Mouse (Mus musculus): ENCODE measurements around the gene H3f3b. TPM values are rescaled to one million over a fixed set of nuclear protein-coding genes. Genes with fewer than 3 reads are reported as not detected.
A peak's percentile ranks its signal among the peaks of the same experiment; 100 is the strongest.

The H3f3b gene
- polyA plus RNA-seq, 1 experiment from 2014 or later = 684 TPM

DNA sequence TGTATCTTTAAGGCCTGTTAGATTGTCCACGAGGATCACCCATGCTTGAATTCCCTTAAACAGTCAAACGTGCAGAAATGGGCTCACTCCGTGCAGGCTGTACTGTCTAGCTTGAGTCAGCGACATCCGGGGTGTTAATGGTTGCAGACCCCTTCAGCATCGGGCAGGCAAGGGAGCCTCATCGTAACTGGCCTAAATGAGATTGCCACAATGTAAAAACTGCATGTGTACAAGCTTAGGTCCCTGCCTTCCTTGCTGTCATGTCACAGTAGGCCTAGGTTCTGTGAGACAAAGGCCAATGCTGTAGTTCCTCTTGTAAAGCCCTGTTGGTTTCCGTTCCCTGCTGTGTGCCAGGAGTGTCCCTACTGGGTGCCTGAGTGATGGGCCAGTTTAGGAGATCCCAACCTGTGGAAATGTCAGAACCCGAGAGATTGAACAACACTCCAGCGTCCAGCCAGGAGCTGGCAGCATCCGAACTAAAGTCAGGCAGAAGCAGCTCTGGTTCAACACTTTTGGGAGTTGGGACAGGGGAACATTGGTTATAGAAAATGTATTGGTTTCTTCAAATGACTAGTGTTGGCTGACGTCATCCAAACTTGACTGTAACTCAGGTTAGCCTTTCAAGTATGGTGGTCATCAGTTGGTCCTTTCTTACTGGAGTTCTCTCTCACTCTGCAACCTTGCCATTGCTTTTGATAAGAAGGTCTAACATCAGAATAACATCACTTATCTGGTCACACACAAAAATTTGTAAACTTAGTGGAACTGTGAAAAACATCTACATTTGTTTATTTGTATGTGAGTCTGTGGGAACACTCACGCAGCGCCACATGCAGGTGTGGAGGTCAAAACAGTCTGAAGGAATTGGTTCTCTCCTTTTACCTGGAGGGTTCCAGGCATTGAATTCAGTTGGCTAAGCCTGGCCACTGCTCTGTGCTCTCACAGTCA, 3.4 kb upstream of the H3f3b start:
- Histone ChIP-seq H3K4me1 (ENCODE audit: control insufficient read depth in 2 of 2, insufficient read depth in 2 of 2, low read length in 2 of 2) (peaks cover 5 to 15% of the 10 kb centered on the region in 2 experiments), H3K4me3 (ENCODE audit: control insufficient read depth in 1 of 2, insufficient read depth in 1 of 2, low read depth in 1 of 2, low read length in 2 of 2) (peak overlapping the region; percentile 72 to 80), H3K27me3 (ENCODE audit: control insufficient read depth, insufficient read depth, low read length) (no peaks in the 10 kb centered on the region), H3K9me3 (ENCODE audit: control insufficient read depth, low read length) (no peaks in the 10 kb centered on the region), H3K9ac (ENCODE audit: low read length) (peak overlapping the region; percentile 98), H3K36me3 (ENCODE audit: control insufficient read depth, insufficient read depth, low read length) (0 out of 2 replicates have a peak, but pooled peaks cover 8% of the 10 kb centered on the region), H3K4me2 (ENCODE audit: low read length) (peak overlapping the region; percentile 94), H3K27ac (replicated peaks in 1 of 2; ENCODE audit: control insufficient read depth in 1 of 2, insufficient read depth in 1 of 2, low read depth in 2 of 2, low read length in 2 of 2) (peak overlapping the region; percentile 99 to 100)
- WGBS = 24% methylated on average over 14 of the region's 14 CpGs
- ATAC-seq (ENCODE audit: insufficient number of reproducible peaks, insufficient read depth, low FRiP score, low read depth) = peak; percentile 3; the same call in 1 of the 2 replicates

DNA sequence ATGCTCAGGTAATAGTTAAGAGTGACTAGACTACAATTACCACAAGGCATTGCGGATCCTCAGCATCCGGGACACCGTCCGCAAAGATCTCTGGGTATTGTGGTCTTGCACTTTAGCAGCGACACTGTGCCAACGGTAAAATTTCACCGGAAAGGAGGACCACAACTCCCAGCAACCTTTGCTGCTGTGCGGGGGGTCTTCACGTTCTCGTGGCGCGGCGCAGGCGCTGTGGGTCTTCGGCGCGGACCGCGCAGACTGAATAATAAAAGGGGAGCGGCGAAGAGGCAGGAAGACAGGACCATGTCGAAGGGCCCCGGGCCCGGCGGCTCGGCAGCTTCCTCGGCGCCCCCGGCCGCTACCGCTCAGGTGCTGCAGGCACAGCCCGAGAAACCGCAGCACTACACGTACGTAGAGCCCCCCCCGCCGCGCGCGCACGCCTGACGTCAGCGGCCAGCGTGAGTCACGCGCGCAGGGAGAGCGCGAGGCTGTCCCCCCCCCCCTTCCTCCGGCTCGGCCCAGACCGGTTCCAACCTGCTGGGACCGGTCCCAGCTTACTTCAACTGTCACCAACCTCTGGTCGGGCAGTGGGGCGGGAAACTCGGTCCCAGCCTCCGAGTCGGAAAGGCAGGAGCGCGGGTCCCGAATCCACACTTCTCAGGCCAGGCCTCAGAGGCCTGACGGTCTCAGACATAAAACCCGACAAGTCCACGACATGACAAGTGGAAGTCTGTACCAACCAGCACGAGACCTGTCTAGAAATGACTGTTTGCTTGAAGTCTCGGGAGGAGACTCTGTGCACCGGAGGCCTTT, 2.5 kb upstream of the H3f3b start, which contains the start of gene Unk:
Gene Unk, plus strand, starts transcription at position 235 of the 810 bp plus-strand sequence.
- peak within 1 kb of the TSS; percentile 72 to 80 for H3K4me3 ChIP-seq (ENCODE audit: control insufficient read depth in 1 of 2, insufficient read depth in 1 of 2, low read depth in 1 of 2, low read length in 2 of 2)
- peak within 1 kb of the TSS; percentile 98 for H3K9ac ChIP-seq (ENCODE audit: low read length)
- H3K9me3 ChIP-seq (ENCODE audit: control insufficient read depth, low read length) = no peaks in the 10 kb centered on the region
- peak; percentile 95 for ATAC-seq (ENCODE audit: insufficient number of reproducible peaks, insufficient read depth, low FRiP score, low read depth)
- peaks cover 5 to 15% of the 10 kb centered on the region in 2 experiments for H3K4me1 ChIP-seq (ENCODE audit: control insufficient read depth in 2 of 2, insufficient read depth in 2 of 2, low read length in 2 of 2)
- peak within 1 kb of the TSS; percentile 94 for H3K4me2 ChIP-seq (ENCODE audit: low read length)
- H3K36me3 ChIP-seq (ENCODE audit: control insufficient read depth, insufficient read depth, low read length) = 0 out of 2 replicates have a peak, but pooled peaks cover 4% of the 10 kb centered on the region
- no peaks in the 10 kb centered on the region for H3K27me3 ChIP-seq (ENCODE audit: control insufficient read depth, insufficient read depth, low read length)
- peak within 1 kb of the TSS; percentile 99 to 100 for H3K27ac ChIP-seq (replicated peaks in 1 of 2; ENCODE audit: control insufficient read depth in 1 of 2, insufficient read depth in 1 of 2, low read depth in 2 of 2, low read length in 2 of 2)
- WGBS = under 1% methylated on average over 67 of the region's 67 CpGs

DNA sequence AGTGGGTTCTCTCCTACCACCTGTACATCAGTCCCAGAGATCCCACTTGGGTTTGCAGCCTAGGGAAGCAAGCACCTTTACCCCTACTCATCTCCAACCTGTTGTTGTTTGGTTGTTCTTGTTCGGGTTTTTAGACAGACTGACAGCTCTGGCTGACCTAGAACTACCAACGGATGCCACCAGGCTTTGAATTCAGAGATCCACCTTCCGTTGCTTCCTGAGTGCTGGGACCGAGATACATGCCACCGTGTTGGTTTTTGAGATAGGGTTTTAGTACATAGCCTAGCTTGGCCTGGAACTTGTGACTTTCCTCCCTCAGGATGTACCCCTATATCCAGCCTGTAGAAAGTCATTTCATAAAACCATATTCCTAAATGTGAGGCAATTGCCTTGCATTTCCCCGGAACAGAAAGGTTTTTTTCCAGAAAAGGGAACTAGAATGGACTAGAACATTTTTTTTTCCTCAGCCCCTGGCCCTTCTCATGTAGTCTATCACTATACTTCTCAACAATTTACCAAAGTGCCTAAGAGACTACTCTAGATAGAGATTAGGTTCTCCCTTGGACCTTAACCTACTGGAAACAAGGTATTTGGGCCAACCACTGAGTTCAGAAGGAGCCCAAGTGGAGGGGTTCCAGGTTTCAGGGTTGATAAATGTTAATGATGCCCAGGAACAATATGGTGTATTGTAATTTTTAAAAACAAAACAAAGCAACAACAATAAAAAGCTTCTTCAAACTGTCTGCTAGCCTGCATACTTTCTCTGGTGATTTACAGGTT, 1.5 kb upstream of the H3f3b start:
- H3K9ac ChIP-seq (ENCODE audit: low read length) = peak overlapping the region; percentile 60
- peak overlapping the region in 1 of 2 experiments; percentile 80; a peak in 2 of 4 replicates for H3K4me3 ChIP-seq (ENCODE audit: control insufficient read depth in 1 of 2, insufficient read depth in 1 of 2, low read depth in 1 of 2, low read length in 2 of 2)
- H3K4me2 ChIP-seq (ENCODE audit: low read length) = peak overlapping the region; percentile 94
- peaks cover 5 to 15% of the 10 kb centered on the region in 2 experiments for H3K4me1 ChIP-seq (ENCODE audit: control insufficient read depth in 2 of 2, insufficient read depth in 2 of 2, low read length in 2 of 2)
- peak overlapping the region in 1 of 2 experiments; percentile 100; a peak in 1 of 4 replicates for H3K27ac ChIP-seq (replicated peaks in 1 of 2; ENCODE audit: control insufficient read depth in 1 of 2, insufficient read depth in 1 of 2, low read depth in 2 of 2, low read length in 2 of 2)
- H3K9me3 ChIP-seq (ENCODE audit: control insufficient read depth, low read length) = no peaks in the 10 kb centered on the region
- 66% methylated on average over 6 of the region's 6 CpGs for WGBS
- no peak for ATAC-seq (ENCODE audit: insufficient number of reproducible peaks, insufficient read depth, low FRiP score, low read depth)
- H3K27me3 ChIP-seq (ENCODE audit: control insufficient read depth, insufficient read depth, low read length) = no peaks in the 10 kb centered on the region
- H3K36me3 ChIP-seq (ENCODE audit: control insufficient read depth, insufficient read depth, low read length) = 0 out of 2 replicates have a peak, but pooled peaks cover 4% of the 10 kb centered on the region

DNA sequence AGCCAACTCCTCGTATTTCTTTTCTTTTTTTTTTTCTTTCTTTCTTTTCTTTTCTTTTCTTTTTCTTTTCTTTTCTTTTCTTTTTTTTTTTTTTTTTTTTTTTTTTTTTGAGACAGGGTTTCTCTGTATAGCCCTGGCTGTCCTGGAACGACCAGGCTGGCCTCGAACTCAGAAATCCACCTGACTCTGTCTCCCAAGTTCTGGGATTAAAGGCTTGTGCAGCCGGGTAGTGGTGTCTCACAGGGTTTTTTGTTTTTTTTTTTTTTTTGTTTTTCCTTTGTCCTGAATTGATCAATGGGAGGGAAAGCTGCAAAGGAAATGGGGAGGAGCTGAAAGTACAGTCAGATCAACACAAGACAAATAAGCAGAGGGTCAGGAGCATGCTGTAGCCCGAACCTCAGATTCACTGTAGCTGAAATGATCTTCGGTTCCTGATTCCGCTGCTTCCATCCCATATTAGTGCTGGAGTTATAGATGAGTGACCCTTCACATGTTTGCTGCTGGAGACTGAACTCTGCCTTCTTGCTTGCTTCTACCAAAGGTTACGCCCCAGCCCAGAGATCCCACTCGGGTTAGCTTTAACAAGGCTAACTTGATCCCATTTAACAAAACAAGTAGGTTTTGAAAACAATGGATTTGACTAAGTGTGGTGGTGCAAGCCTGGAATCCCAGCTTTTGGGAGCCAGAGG, 559 bp upstream of the H3f3b start:
- ATAC-seq (ENCODE audit: insufficient number of reproducible peaks, insufficient read depth, low FRiP score, low read depth) = no peak

DNA sequence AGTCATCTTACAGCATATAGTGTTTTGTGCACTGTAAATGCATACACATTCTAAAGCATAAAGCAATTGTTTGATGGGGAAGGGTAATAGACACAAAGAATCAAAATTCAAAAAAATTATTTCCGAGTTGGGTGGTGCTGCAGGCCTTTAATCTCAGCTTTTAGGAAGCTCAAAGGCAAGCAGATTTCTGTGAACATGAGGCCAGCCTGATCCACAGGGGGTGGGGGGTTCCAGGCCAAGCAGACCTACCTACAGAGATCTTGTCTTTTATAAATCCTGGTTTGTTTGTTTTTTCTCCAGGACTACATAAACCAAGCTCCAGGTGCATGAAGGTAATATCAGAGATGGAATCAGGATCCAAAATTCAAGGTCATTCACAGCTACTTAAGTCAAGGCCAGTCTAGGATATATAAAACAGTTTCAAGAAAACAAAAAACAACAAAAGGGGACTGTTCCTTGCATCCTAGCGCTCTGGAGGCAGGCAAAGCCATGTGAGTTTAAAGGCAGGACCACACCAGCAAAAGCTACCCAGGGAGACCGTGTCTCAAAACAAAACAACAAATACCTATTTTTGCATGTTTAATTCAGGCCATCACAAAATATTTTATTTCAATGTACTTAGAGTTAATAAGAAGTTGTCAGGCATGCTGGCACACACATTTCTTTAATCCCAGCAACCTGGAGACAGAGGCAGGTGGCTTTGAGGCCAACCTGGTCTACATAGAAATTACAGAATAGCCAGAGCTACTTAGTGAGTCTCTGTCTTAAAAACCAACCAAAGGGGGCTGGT, 2.5 kb downstream of the H3f3b start:
- peaks cover 0 to 18% of the 10 kb centered on the region in 2 experiments; a peak in 2 of 4 replicates for H3K4me1 ChIP-seq (ENCODE audit: control insufficient read depth in 2 of 2, insufficient read depth in 2 of 2, low read length in 2 of 2)
- H3K9ac ChIP-seq (ENCODE audit: low read length) = no peak overlapping the region
- ATAC-seq (ENCODE audit: insufficient number of reproducible peaks, insufficient read depth, low FRiP score, low read depth) = no peak
- peak overlapping the region in 1 of 2 experiments; percentile 39; a peak in 1 of 4 replicates for H3K27ac ChIP-seq (replicated peaks in 1 of 2; ENCODE audit: control insufficient read depth in 1 of 2, insufficient read depth in 1 of 2, low read depth in 2 of 2, low read length in 2 of 2)
- no peaks in the 10 kb centered on the region for H3K9me3 ChIP-seq (ENCODE audit: control insufficient read depth, low read length)
- WGBS = 82% methylated on average over 3 of the region's 3 CpGs
- H3K36me3 ChIP-seq (ENCODE audit: control insufficient read depth, insufficient read depth, low read length) = peaks cover 23% of the 10 kb centered on the region
- H3K4me2 ChIP-seq (ENCODE audit: low read length) = no peak overlapping the region
- H3K27me3 ChIP-seq (ENCODE audit: control insufficient read depth, insufficient read depth, low read length) = no peaks in the 10 kb centered on the region
- no peak overlapping the region for H3K4me3 ChIP-seq (ENCODE audit: control insufficient read depth in 1 of 2, insufficient read depth in 1 of 2, low read depth in 1 of 2, low read length in 2 of 2)

More for the DNA sequence above, 559 bp upstream of the H3f3b start:
- Histone ChIP-seq H3K4me1 (ENCODE audit: control insufficient read depth in 2 of 2, insufficient read depth in 2 of 2, low read length in 2 of 2) (peaks cover 5 to 15% of the 10 kb centered on the region in 2 experiments), H3K27ac (replicated peaks in 1 of 2; ENCODE audit: control insufficient read depth in 1 of 2, insufficient read depth in 1 of 2, low read depth in 2 of 2, low read length in 2 of 2) (no peak overlapping the region), H3K4me2 (ENCODE audit: low read length) (no peak overlapping the region), H3K9ac (ENCODE audit: low read length) (no peak overlapping the region), H3K9me3 (ENCODE audit: control insufficient read depth, low read length) (no peaks in the 10 kb centered on the region), H3K4me3 (ENCODE audit: control insufficient read depth in 1 of 2, insufficient read depth in 1 of 2, low read depth in 1 of 2, low read length in 2 of 2) (no peak overlapping the region), H3K27me3 (ENCODE audit: control insufficient read depth, insufficient read depth, low read length) (no peaks in the 10 kb centered on the region), H3K36me3 (ENCODE audit: control insufficient read depth, insufficient read depth, low read length) (peaks cover 7% of the 10 kb centered on the region; the same call in 1 of the 2 replicates)
- 72% methylated on average over 9 of the region's 9 CpGs for WGBS

DNA sequence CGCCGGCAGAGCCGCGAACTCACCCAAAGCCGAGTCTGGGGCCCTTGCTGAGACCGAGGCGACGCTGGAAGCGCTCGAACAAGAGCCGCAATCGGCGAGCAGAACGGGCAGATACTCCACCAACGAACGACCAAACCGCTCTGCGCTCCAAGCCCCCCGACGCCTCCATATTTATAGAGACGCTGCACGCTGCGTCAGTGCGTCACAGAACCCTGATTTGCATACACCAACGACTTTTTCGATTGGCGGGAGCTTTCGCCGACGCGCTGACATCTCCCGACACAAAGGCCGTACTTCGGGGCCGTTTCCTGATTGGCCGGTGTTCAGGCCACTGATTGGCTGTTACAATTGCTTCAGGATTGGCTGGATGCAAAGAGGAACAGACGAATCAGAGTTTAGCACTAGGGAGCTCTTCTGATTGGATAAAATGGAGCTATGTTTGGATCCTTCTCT, 3.4 kb downstream of the H3f3b start:
- H3K4me1 ChIP-seq (ENCODE audit: control insufficient read depth in 2 of 2, insufficient read depth in 2 of 2, low read length in 2 of 2) = peaks cover 0 to 13% of the 10 kb centered on the region in 2 experiments; a peak in 2 of 4 replicates
- peak overlapping the region; percentile 100 for H3K9ac ChIP-seq (ENCODE audit: low read length)
- peak overlapping the region; percentile 69 for H3K4me2 ChIP-seq (ENCODE audit: low read length)
- H3K36me3 ChIP-seq (ENCODE audit: control insufficient read depth, insufficient read depth, low read length) = peaks cover 23% of the 10 kb centered on the region
- H3K9me3 ChIP-seq (ENCODE audit: control insufficient read depth, low read length) = no peaks in the 10 kb centered on the region
- H3K4me3 ChIP-seq (ENCODE audit: control insufficient read depth in 1 of 2, insufficient read depth in 1 of 2, low read depth in 1 of 2, low read length in 2 of 2) = peak overlapping the region; percentile 93 to 94
- no peaks in the 10 kb centered on the region for H3K27me3 ChIP-seq (ENCODE audit: control insufficient read depth, insufficient read depth, low read length)
- ATAC-seq (ENCODE audit: insufficient number of reproducible peaks, insufficient read depth, low FRiP score, low read depth) = peak; percentile 93
- peak overlapping the region; percentile 99 for H3K27ac ChIP-seq (replicated peaks in 1 of 2; ENCODE audit: control insufficient read depth in 1 of 2, insufficient read depth in 1 of 2, low read depth in 2 of 2, low read length in 2 of 2)
- WGBS = under 1% methylated on average over 36 of the region's 37 CpGs

Measured in heart, embryonic 14.5 days (tissue).